Mouse (Mus musculus) neural tube, embryonic 15.5 days (tissue): ENCODE data around the gene Tmem63c. TPM values are rescaled to one million over a fixed set of nuclear protein-coding genes. Genes with fewer than 3 reads are reported as not detected.

ENCODE experiments used
- ATAC-seq: fragments of 200-750 bp; cut with Nextera tagmentation; 2 replicates; pipeline ENCODE4 v1.8.0; 2017; ENCODE audit warnings: mild to moderate bottlenecking, moderate TSS enrichment, moderate library complexity; ENCODE audit not compliant: low FRiP score
- H3K27ac ChIP-seq: fragments of 300-500 bp; sonication (generic); replicated peaks from 2 replicates; pipeline ENCODE4 v1.5.1; 2015; ENCODE audit warnings: mild to moderate bottlenecking, inconsistent platforms
- H3K27me3 ChIP-seq: fragments of 300-500 bp; sonication (generic); replicated peaks from 2 replicates; pipeline ENCODE4 v1.6.1; 2015; ENCODE audit warnings: inconsistent platforms
- H3K36me3 ChIP-seq: fragments of 300-500 bp; sonication (generic); 2 replicates; pipeline ENCODE4 v1.6.1; 2015; ENCODE audit warnings: inconsistent platforms
- H3K4me1 ChIP-seq: fragments of 300-500 bp; sonication (generic); 2 replicates; pipeline ENCODE4 v1.6.1; 2015; ENCODE audit warnings: inconsistent platforms
- H3K4me2 ChIP-seq: fragments of 300-500 bp; sonication (generic); 2 replicates; pipeline ENCODE4 v1.6.1; 2015; ENCODE audit warnings: inconsistent platforms, mild to moderate bottlenecking, moderate library complexity
- H3K4me3 ChIP-seq: fragments of 300-500 bp; sonication (generic); replicated peaks from 2 replicates; pipeline ENCODE4 v1.5.1; 2015; ENCODE audit warnings: mild to moderate bottlenecking, inconsistent platforms
- H3K9ac ChIP-seq: fragments of 300-500 bp; sonication (generic); replicated peaks from 2 replicates; pipeline ENCODE4 v1.6.1; 2015; ENCODE audit warnings: mild to moderate bottlenecking, inconsistent platforms
- H3K9me3 ChIP-seq: fragments of 300-500 bp; sonication (generic); replicated peaks from 2 replicates; pipeline ENCODE4 v1.6.1; 2016; ENCODE audit warnings: inconsistent platforms
- WGBS: fragments of 180-500 bp; shearing (Covaris S2); methylation state at CpG from one replicate; pipeline ENCODE4 v1.1.7; 2015; ENCODE audit warnings: mixed read lengths; 5-methylcytosine and 5-hydroxymethylcytosine counted together
- polyA plus RNA-seq: library from polyadenylated mRNA; unstranded; fragments of >200 nt; fragmentation: Nextera tagmentation; extraction: Ambion mirVana; gene quantifications from 2 replicates; pipeline ENCODE4 v1.2.1, GENCODE M21; 2015

The Tmem63c gene
- polyA plus RNA-seq, 1 experiment from 2014 or later: 12.3 TPM

- H3K9me3 ChIP-seq: no peaks in the 10 kb centered on the region
- no peak overlapping the region for H3K9ac ChIP-seq
- peaks cover 6% of the 10 kb centered on the region; the same call in 1 of the 2 replicates for H3K4me1 ChIP-seq
- WGBS: 66% methylated on average over 17 of the region's 17 CpGs
- H3K36me3 ChIP-seq: peaks cover 6% of the 10 kb centered on the region
- peaks cover 26% of the 10 kb centered on the region; the same call in 1 of the 2 replicates for H3K27me3 ChIP-seq
- no peak overlapping the region for H3K4me2 ChIP-seq
- H3K27ac ChIP-seq: no peak overlapping the region
- ATAC-seq: no peak
- no peak overlapping the region for H3K4me3 ChIP-seq
Observed at GRCm38 (mm10) chr12:87057066-87057465, 35.9 kb downstream of the Tmem63c start.

GRCm38 (mm10) chr12:87065446-87065845, 44.3 kb downstream of the Tmem63c start:
- WGBS: 87% methylated on average over 11 of the region's 11 CpGs

DNA sequence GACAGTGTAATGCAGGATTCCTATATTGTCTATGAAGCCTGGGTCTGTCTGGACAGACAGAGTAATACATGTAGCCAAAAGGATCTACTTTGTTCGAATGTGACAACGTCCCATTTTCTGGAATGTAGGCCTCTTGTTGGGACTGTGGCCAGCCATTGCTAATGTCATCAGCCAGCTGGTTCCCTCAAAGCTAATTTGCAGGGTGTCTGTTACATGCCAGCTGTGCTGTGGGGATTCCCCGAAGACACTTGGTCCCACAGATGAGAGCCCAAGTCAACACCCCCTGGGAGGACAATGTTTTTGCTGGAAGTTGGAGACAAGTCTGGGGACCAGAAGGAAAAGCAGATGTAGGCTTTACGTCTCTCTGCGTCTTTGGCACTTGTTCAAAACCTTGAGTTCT, 45.3 kb downstream of the Tmem63c start:
- H3K27ac ChIP-seq: no peak overlapping the region
- ATAC-seq: no peak
- H3K9ac ChIP-seq: no peak overlapping the region
- no peak overlapping the region for H3K4me3 ChIP-seq
- no peaks in the 10 kb centered on the region; the same call in 1 of the 2 replicates for H3K27me3 ChIP-seq
- peaks cover 12% of the 10 kb centered on the region; the same call in 1 of the 2 replicates for H3K36me3 ChIP-seq
- no peaks in the 10 kb centered on the region for H3K9me3 ChIP-seq
- H3K4me1 ChIP-seq: no peaks in the 10 kb centered on the region
- WGBS: 83% methylated on average over 5 of the region's 5 CpGs
- H3K4me2 ChIP-seq: no peak overlapping the region

More at GRCm38 (mm10) chr12:87065446-87065845, 44.3 kb downstream of the Tmem63c start:
- Histone ChIP-seq H3K9ac (no peak overlapping the region), H3K4me3 (no peak overlapping the region), H3K4me2 (no peak overlapping the region), H3K4me1 (no peaks in the 10 kb centered on the region), H3K27ac (no peak overlapping the region), H3K9me3 (no peaks in the 10 kb centered on the region), H3K27me3 (no peaks in the 10 kb centered on the region; the same call in 1 of the 2 replicates), H3K36me3 (peaks cover 13% of the 10 kb centered on the region; the same call in 1 of the 2 replicates)
- ATAC-seq: no peak

DNA sequence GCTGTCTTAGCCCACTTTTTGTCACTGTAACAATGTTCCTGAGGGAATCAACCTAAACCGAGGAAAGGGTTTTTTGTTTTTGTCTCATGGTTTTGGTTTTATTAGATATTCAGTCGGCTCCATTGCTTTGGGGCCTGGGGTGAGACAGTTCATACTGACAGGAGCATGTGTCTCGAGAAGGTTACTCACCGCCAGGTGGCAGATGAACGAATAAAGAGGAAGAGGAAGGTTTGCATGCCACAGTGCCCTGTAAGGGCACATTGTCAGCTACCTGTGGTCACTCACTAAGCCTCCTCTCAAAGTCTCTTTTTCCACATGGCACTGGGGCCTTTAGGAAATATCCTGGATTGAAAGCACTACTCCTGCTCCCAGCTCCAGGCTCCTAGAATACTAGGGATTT, 49.4 kb downstream of the Tmem63c start:
- no peak overlapping the region for H3K27ac ChIP-seq
- no peak overlapping the region for H3K9ac ChIP-seq
- no peak overlapping the region for H3K4me2 ChIP-seq
- no peak for ATAC-seq
- H3K36me3 ChIP-seq: peaks cover 25% of the 10 kb centered on the region
- 76% methylated on average over 5 of the region's 5 CpGs for WGBS
- no peaks in the 10 kb centered on the region for H3K27me3 ChIP-seq
- H3K9me3 ChIP-seq: no peaks in the 10 kb centered on the region
- no peak overlapping the region for H3K4me3 ChIP-seq
- no peaks in the 10 kb centered on the region for H3K4me1 ChIP-seq

DNA sequence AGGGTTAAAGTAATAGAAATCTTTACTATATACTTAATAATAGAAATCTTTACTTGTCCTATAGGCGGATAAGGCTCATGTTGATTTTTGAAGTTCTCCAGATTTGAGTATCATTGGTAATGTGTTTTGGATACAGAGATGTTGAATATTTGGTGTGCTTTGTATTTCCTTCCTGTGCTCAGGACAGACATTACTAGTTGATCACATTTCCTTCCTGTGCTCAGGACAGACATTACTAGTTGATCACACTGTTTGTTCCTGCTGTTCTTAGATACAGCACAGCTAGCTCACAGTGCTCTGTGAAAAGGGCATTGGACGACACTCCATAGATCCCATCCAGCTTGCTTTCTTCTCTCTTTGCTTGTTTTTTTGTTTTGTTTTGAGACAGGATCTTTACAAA, 55.5 kb downstream of the Tmem63c start:
- no peak overlapping the region for H3K4me2 ChIP-seq
- no peak overlapping the region for H3K4me3 ChIP-seq
- peaks cover 60% of the 10 kb centered on the region for H3K36me3 ChIP-seq
- no peaks in the 10 kb centered on the region for H3K27me3 ChIP-seq
- H3K4me1 ChIP-seq: no peaks in the 10 kb centered on the region
- H3K9me3 ChIP-seq: no peaks in the 10 kb centered on the region
- no peak for ATAC-seq
- 92% methylated on average over 2 of the region's 2 CpGs for WGBS
- no peak overlapping the region for H3K9ac ChIP-seq
- H3K27ac ChIP-seq: no peak overlapping the region

GRCm38 (mm10) chr12:87082797-87083196, 61.7 kb downstream of the Tmem63c start:
- 84% methylated on average over 8 of the region's 8 CpGs for WGBS

GRCm38 (mm10) chr12:87087236-87087635, 66.1 kb downstream of the Tmem63c start:
- Histone ChIP-seq H3K27ac (no peak overlapping the region), H3K4me1 (no peaks in the 10 kb centered on the region), H3K9ac (no peak overlapping the region), H3K4me2 (no peak overlapping the region), H3K4me3 (no peak overlapping the region), H3K36me3 (peaks cover 27% of the 10 kb centered on the region), H3K9me3 (no peaks in the 10 kb centered on the region), H3K27me3 (no peaks in the 10 kb centered on the region)
- 69% methylated on average over 7 of the region's 7 CpGs for WGBS
- ATAC-seq: no peak

More at GRCm38 (mm10) chr12:87082797-87083196, 61.7 kb downstream of the Tmem63c start:
- no peaks in the 10 kb centered on the region for H3K9me3 ChIP-seq
- ATAC-seq: no peak
- peaks cover 43% of the 10 kb centered on the region for H3K36me3 ChIP-seq
- no peaks in the 10 kb centered on the region for H3K27me3 ChIP-seq
- no peak overlapping the region for H3K9ac ChIP-seq
- no peak overlapping the region for H3K4me2 ChIP-seq
- H3K4me3 ChIP-seq: no peak overlapping the region
- H3K4me1 ChIP-seq: no peaks in the 10 kb centered on the region
- no peak overlapping the region for H3K27ac ChIP-seq

DNA sequence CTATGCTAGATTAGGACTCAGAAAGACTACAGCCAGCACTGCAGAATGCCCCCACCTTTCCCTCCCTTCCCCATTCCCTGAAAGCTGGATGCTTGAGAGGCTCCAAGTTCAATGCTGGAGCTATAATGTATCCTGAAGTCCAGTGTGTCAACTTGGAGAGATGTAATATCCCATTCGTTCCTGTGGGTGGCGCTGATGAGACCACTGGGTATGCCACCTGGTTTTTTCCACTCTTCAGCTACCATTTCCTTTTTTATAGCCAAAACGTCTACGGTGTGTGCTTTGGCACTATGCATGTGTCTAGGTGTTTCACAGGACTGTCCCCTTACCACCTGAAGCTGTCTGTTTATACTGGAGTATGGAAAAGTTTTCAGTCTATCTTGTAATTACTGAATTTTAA, 67.2 kb downstream of the Tmem63c start:
- no peak overlapping the region for H3K4me3 ChIP-seq
- H3K4me1 ChIP-seq: 0 out of 2 replicates have a peak, but pooled peaks cover under 1% of the 10 kb centered on the region
- no peak overlapping the region for H3K9ac ChIP-seq
- no peak for ATAC-seq
- WGBS: 42% methylated on average over 4 of the region's 4 CpGs
- no peaks in the 10 kb centered on the region for H3K27me3 ChIP-seq
- no peaks in the 10 kb centered on the region for H3K9me3 ChIP-seq
- H3K27ac ChIP-seq: no peak overlapping the region
- no peak overlapping the region for H3K4me2 ChIP-seq
- H3K36me3 ChIP-seq: peaks cover 21% of the 10 kb centered on the region

DNA sequence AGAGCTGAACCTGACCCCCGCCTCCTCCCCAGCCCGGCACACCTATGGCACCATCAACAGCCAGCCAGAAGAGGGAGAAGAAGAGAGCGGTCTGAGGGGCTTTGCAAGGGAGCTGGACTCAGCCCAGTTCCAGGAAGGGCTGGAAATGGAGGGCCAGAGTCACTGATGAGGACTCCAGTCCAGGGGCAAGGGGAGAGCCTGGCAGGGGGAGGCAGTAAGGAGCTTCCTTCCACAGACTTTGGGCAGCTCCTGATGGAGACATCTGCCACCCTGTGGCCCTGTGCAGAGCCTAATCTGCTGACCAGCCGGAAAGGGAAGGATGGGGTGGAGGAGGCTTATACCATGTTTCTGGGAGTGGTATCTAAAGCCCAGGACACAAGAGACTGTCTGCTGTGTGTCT, 68.1 kb downstream of the Tmem63c start:
- WGBS: 90% methylated on average over 4 of the region's 4 CpGs

DNA sequence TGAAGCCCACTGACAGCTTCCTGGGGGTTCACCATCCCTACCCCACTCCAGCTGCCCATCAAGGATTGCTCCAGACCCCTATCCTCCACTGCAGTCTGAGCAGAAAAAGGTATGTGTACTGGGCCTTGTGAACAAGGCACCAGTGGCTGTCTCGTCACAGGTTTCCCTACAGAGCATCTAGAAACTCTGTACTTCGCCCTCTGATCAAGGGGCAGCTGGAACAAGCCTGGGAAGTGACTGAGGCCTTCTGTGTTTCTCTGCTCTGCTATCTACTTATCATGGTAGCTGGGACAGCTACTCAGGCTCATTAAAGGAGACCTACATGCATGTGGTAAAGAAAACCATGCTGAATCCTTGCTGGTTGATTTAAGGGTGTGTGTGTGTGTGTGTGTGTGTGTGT, 68.6 kb downstream of the Tmem63c start:
- Histone ChIP-seq H3K9me3 (no peaks in the 10 kb centered on the region), H3K27me3 (no peaks in the 10 kb centered on the region), H3K4me3 (no peak overlapping the region), H3K4me2 (no peak overlapping the region), H3K36me3 (peaks cover 17% of the 10 kb centered on the region), H3K27ac (no peak overlapping the region), H3K4me1 (0 out of 2 replicates have a peak, but pooled peaks cover 3% of the 10 kb centered on the region), H3K9ac (no peak overlapping the region)
- ATAC-seq: no peak
- 66% methylated on average over 2 of the region's 2 CpGs for WGBS

More for the DNA sequence above, 68.1 kb downstream of the Tmem63c start:
- H3K27me3 ChIP-seq: no peaks in the 10 kb centered on the region
- H3K4me1 ChIP-seq: 0 out of 2 replicates have a peak, but pooled peaks cover 3% of the 10 kb centered on the region
- no peak overlapping the region for H3K27ac ChIP-seq
- no peak overlapping the region for H3K4me3 ChIP-seq
- no peak overlapping the region for H3K4me2 ChIP-seq
- H3K36me3 ChIP-seq: peaks cover 21% of the 10 kb centered on the region
- no peak overlapping the region for H3K9ac ChIP-seq
- no peak for ATAC-seq
- H3K9me3 ChIP-seq: no peaks in the 10 kb centered on the region

- no peaks in the 10 kb centered on the region for H3K9me3 ChIP-seq
- no peak for ATAC-seq
- 95% methylated on average over 2 of the region's 2 CpGs for WGBS
Observed at GRCm38 (mm10) chr12:87091916-87092315, 70.8 kb downstream of the Tmem63c start.

DNA sequence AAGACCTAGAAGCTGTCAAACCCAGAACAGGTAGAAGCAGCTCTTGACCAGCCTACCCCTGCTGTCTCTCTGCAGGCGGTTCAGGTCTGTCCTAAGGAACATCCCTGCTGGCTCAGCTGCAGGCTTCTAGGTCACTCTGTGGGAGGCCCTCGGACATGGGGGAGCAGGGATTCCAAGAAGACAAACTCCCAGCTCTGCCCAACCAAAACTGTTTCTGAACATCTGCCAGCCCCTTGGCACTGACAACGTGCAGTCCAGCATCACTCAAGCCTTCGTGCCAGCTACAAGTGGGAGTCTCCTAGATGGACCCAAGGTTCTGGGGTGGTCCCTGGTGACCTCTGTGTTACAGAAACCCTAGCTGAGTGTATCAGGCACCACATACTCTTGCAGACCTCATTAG, 72.1 kb downstream of the Tmem63c start:
- Histone ChIP-seq H3K4me1 (0 out of 2 replicates have a peak, but pooled peaks cover 3% of the 10 kb centered on the region), H3K27ac (no peak overlapping the region), H3K9me3 (no peaks in the 10 kb centered on the region), H3K9ac (no peak overlapping the region), H3K27me3 (no peaks in the 10 kb centered on the region), H3K4me3 (no peak overlapping the region), H3K36me3 (peaks cover 10% of the 10 kb centered on the region; the same call in 1 of the 2 replicates), H3K4me2 (no peak overlapping the region)
- 76% methylated on average over 4 of the region's 4 CpGs for WGBS
- ATAC-seq: no peak

More at GRCm38 (mm10) chr12:87091916-87092315, 70.8 kb downstream of the Tmem63c start:
- H3K4me2 ChIP-seq: no peak overlapping the region
- H3K4me1 ChIP-seq: 0 out of 2 replicates have a peak, but pooled peaks cover 3% of the 10 kb centered on the region
- H3K9ac ChIP-seq: no peak overlapping the region
- H3K27me3 ChIP-seq: no peaks in the 10 kb centered on the region
- peaks cover 13% of the 10 kb centered on the region; the same call in 1 of the 2 replicates for H3K36me3 ChIP-seq
- no peak overlapping the region for H3K4me3 ChIP-seq
- no peak overlapping the region for H3K27ac ChIP-seq
